Mouse (Mus musculus): ENCODE data around the gene Rplp1. TPM values are rescaled to one million over a fixed set of nuclear protein-coding genes. Genes with fewer than 3 reads are reported as not detected.

Gene Rplp1
- polyA plus RNA-seq, 1 experiment from 2014 or later = 907 TPM

GRCm38 (mm10) chr9:61872246-61872941 lies 41.9 kb downstream of the Rplp1 start:
- Histone ChIP-seq H3K4me1 (ENCODE audit: control insufficient read depth, insufficient read depth, low read length) (no peaks in the 10 kb centered on the region), H3K27me3 (ENCODE audit: control insufficient read depth, insufficient read depth, low read length) (peaks cover under 1% of the 10 kb centered on the region; the same call in 1 of the 2 replicates), H3K9me3 (replicated peaks; ENCODE audit: control insufficient read depth, low read length) (no peaks in the 10 kb centered on the region; the same call in 1 of the 2 replicates), H3K27ac (ENCODE audit: low read length) (no peak overlapping the region), H3K4me3 (ENCODE audit: low read length) (no peak overlapping the region), H3K9ac (ENCODE audit: low read length) (no peak overlapping the region), H3K36me3 (ENCODE audit: control insufficient read depth, insufficient read depth) (no peaks in the 10 kb centered on the region), H3K4me2 (ENCODE audit: low read depth, low read length) (no peak overlapping the region)
- no peak for ATAC-seq (replicated peaks; ENCODE audit: extremely low read depth, insufficient read depth, low FRiP score)
- 66% methylated on average over 8 of the region's 8 CpGs for WGBS

- no peaks in the 10 kb centered on the region for H3K36me3 ChIP-seq (ENCODE audit: control insufficient read depth, insufficient read depth)
- ATAC-seq (replicated peaks; ENCODE audit: extremely low read depth, insufficient read depth, low FRiP score) = no peak
- no peak overlapping the region for H3K27ac ChIP-seq (ENCODE audit: low read length)
- no peak overlapping the region for H3K9ac ChIP-seq (ENCODE audit: low read length)
- WGBS = 82% methylated on average over 6 of the region's 6 CpGs
- 0 out of 2 replicates have a peak, but pooled peaks cover 4% of the 10 kb centered on the region for H3K27me3 ChIP-seq (ENCODE audit: control insufficient read depth, insufficient read depth, low read length)
- no peaks in the 10 kb centered on the region; the same call in 1 of the 2 replicates for H3K9me3 ChIP-seq (replicated peaks; ENCODE audit: control insufficient read depth, low read length)
- H3K4me2 ChIP-seq (ENCODE audit: low read depth, low read length) = no peak overlapping the region
- no peaks in the 10 kb centered on the region for H3K4me1 ChIP-seq (ENCODE audit: control insufficient read depth, insufficient read depth, low read length)
- no peak overlapping the region for H3K4me3 ChIP-seq (ENCODE audit: low read length)
Measured at GRCm38 (mm10) chr9:61871839-61872238, 42.5 kb downstream of the Rplp1 start.

GRCm38 (mm10) chr9:61867659-61868058 lies 46.7 kb downstream of the Rplp1 start:
- 0 out of 2 replicates have a peak, but pooled peaks cover 4% of the 10 kb centered on the region for H3K27me3 ChIP-seq (ENCODE audit: control insufficient read depth, insufficient read depth, low read length)
- no peak for ATAC-seq (replicated peaks; ENCODE audit: extremely low read depth, insufficient read depth, low FRiP score)
- no peaks in the 10 kb centered on the region for H3K4me1 ChIP-seq (ENCODE audit: control insufficient read depth, insufficient read depth, low read length)

More at GRCm38 (mm10) chr9:61867659-61868058, 46.7 kb downstream of the Rplp1 start:
- Histone ChIP-seq H3K27ac (ENCODE audit: low read length) (no peak overlapping the region), H3K9ac (ENCODE audit: low read length) (no peak overlapping the region), H3K4me3 (ENCODE audit: low read length) (no peak overlapping the region), H3K36me3 (ENCODE audit: control insufficient read depth, insufficient read depth) (no peaks in the 10 kb centered on the region), H3K4me2 (ENCODE audit: low read depth, low read length) (no peak overlapping the region), H3K9me3 (replicated peaks; ENCODE audit: control insufficient read depth, low read length) (peaks cover 2% of the 10 kb centered on the region; the same call in 1 of the 2 replicates)
- 37% methylated on average over 11 of the region's 11 CpGs for WGBS

Other genes starting within 250 kb of the Rplp1 start
- gene Kif23, start 32.2 kb upstream of the Rplp1 start, polyA plus RNA-seq (2015; fragmentation: Nextera tagmentation; extraction: Ambion mirVana) = 77.8 and 84.0 TPM in 2 replicates
- 1.1 and 1.3 TPM in 2 replicates for gene Paqr5, start 112.3 kb upstream of the Rplp1 start, polyA plus RNA-seq (2015; fragmentation: Nextera tagmentation; extraction: Ambion mirVana)
- gene Glce, start 208.1 kb upstream of the Rplp1 start, polyA plus RNA-seq (2015; fragmentation: Nextera tagmentation; extraction: Ambion mirVana) = 8.7 and 9.2 TPM in 2 replicates

All from heart, embryonic 16.5 days (tissue).